In genomic region chr11:95006038-95006437, GRCm38 (mm10) we compare ENCODE assay signal across 9 mouse cellular contexts. TPM values are rescaled to one million over a fixed set of nuclear protein-coding genes. Genes with fewer than 3 reads are reported as not detected.
DNase-seq lines count a peak whose midpoint lies in the region; ATAC-seq and TF ChIP-seq lines count a peak whose summit lies in the region.
"Had no signal": no experiment of that assay in that cellular context is flagged by ENCODE, and none has a peak within 500 bp of the region (broad histone marks: within the 10 kb centered on the region; RNA-seq: fewer than 3 reads in every experiment).

No protein-coding gene starts in this region.

- peaks cover 50% of the 10 kb centered on the region for H3K36me3 ChIP-seq in heart, embryonic 14.5 days (ENCODE audit: control insufficient read depth, insufficient read depth, low read length)
- peaks cover 62% of the 10 kb centered on the region for H3K36me3 ChIP-seq in G1E (replicated peaks)
- H3K36me3 ChIP-seq in forebrain, embryonic 12.5 days (replicated peaks): peaks cover 47% of the 10 kb centered on the region
- H3K36me3 ChIP-seq in liver, embryonic 12.5 days: peaks cover 49% of the 10 kb centered on the region

- WGBS in heart, embryonic 14.5 days: 31% methylated on average over 4 of the region's 4 CpGs
- 29% methylated on average over 4 of the region's 4 CpGs for WGBS in forebrain, embryonic 12.5 days
- WGBS in liver, embryonic 12.5 days (ENCODE audit: insufficient replicate concordance): 45% methylated on average over 4 of the region's 4 CpGs

- peak overlapping the region; percentile 25 to 29; a peak in 1 of 4 replicates for H3K27ac ChIP-seq in heart, embryonic 14.5 days (replicated peaks in 1 of 2; ENCODE audit: control insufficient read depth in 1 of 2, insufficient read depth in 1 of 2, low read depth in 2 of 2, low read length in 2 of 2)
- H3K27ac ChIP-seq in forebrain, embryonic 12.5 days: peak overlapping the region; percentile 80
- peak overlapping the region; percentile 100 for H3K27ac ChIP-seq in liver, embryonic 12.5 days

- no peak for DNase-seq in heart, adult 18-20 months
- no peak for DNase-seq in G1E (ENCODE audit: low spot score)
- no peak for DNase-seq in frontal cortex, postnatal 36 days (ENCODE audit: low spot score in 2 of 2)
- no peak for DNase-seq in right cerebral cortex, adult 2 months (ENCODE audit: low spot score in 2 of 2)
- no peak for DNase-seq in kidney, postnatal 14 days

- no peaks in the 10 kb centered on the region for H3K9me3 ChIP-seq in heart, embryonic 14.5 days (ENCODE audit: control insufficient read depth, low read length)
- no peaks in the 10 kb centered on the region for H3K9me3 ChIP-seq in G1E (replicated peaks)
- no peaks in the 10 kb centered on the region for H3K9me3 ChIP-seq in forebrain, embryonic 12.5 days
- H3K9me3 ChIP-seq in liver, embryonic 12.5 days (replicated peaks): no peaks in the 10 kb centered on the region

- H3K9ac ChIP-seq in heart, embryonic 14.5 days (ENCODE audit: low read length): peak overlapping the region; percentile 71
- peak overlapping the region; percentile 65; the same call in 1 of the 2 replicates for H3K9ac ChIP-seq in forebrain, embryonic 12.5 days
- H3K9ac ChIP-seq in liver, embryonic 12.5 days: peak overlapping the region; percentile 69

- H3K27me3 ChIP-seq in heart, embryonic 14.5 days (ENCODE audit: control insufficient read depth, insufficient read depth, low read length): no peaks in the 10 kb centered on the region
- H3K27me3 ChIP-seq in G1E (ENCODE audit: insufficient read depth, low read length): no peaks in the 10 kb centered on the region
- H3K27me3 ChIP-seq in forebrain, embryonic 12.5 days: no peaks in the 10 kb centered on the region
- peaks cover 2% of the 10 kb centered on the region; the same call in 1 of the 2 replicates for H3K27me3 ChIP-seq in liver, embryonic 12.5 days (replicated peaks)

- H3K4me3 ChIP-seq in heart, embryonic 14.5 days (ENCODE audit: control insufficient read depth in 1 of 2, insufficient read depth in 1 of 2, low read depth in 1 of 2, low read length in 2 of 2): peak overlapping the region; percentile 12 to 40; a peak in 3 of 4 replicates
- H3K4me3 ChIP-seq in G1E (ENCODE audit: low read depth, low read length): peak overlapping the region; percentile 56; the same call in 1 of the 2 replicates
- 0 out of 2 replicates have a peak overlapping the region, but pooled peaks have one; percentile 41 for H3K4me3 ChIP-seq in forebrain, embryonic 12.5 days (replicated peaks)
- peak overlapping the region; percentile 57 for H3K4me3 ChIP-seq in liver, embryonic 12.5 days

- peaks cover 25 to 38% of the 10 kb centered on the region in 2 experiments for H3K4me1 ChIP-seq in heart, embryonic 14.5 days (ENCODE audit: control insufficient read depth in 2 of 2, insufficient read depth in 2 of 2, low read length in 2 of 2)
- H3K4me1 ChIP-seq in G1E (ENCODE audit: insufficient read depth, low read depth, low read length): peaks cover 88% of the 10 kb centered on the region
- H3K4me1 ChIP-seq in forebrain, embryonic 12.5 days: peaks cover 48% of the 10 kb centered on the region
- peaks cover 84% of the 10 kb centered on the region for H3K4me1 ChIP-seq in liver, embryonic 12.5 days

- no peak for ATAC-seq in heart, embryonic 14.5 days (ENCODE audit: insufficient number of reproducible peaks, insufficient read depth, low FRiP score, low read depth)
- ATAC-seq in G1E (ENCODE audit: extremely low read depth, insufficient number of reproducible peaks, low FRiP score, poor library complexity, severe bottlenecking): no peak
- ATAC-seq in forebrain, embryonic 12.5 days (ENCODE audit: low FRiP score): no peak
- no peak for ATAC-seq in liver, embryonic 12.5 days

- no peak for TF ChIP-seq CTCF in G1E (IDR thresholded peaks at IDR 0.05; ENCODE audit: low read depth, low read length)

- peak overlapping the region; percentile 72 for H3K4me2 ChIP-seq in heart, embryonic 14.5 days (ENCODE audit: low read length)
- H3K4me2 ChIP-seq in forebrain, embryonic 12.5 days: peak overlapping the region; percentile 71
- H3K4me2 ChIP-seq in liver, embryonic 12.5 days: peak overlapping the region; percentile 76

RNA-seq across cellular contexts. Expression of gene Samd14, which starts 3.6 kb away (rescaled TPM):
- 8.5 and 10.1 TPM in 2 replicates for polyA plus RNA-seq in heart, embryonic 14.5 days (2014; fragmentation: Nextera tagmentation; extraction: Ambion mirVana)
- 1 to 10 TPM; 1.1 to 1.9 TPM for total RNA-seq in heart, adult 18-20 months (2021)
- total RNA-seq in G1E (2014; fragmentation: Nextera tagmentation) (71.8 and 84.9 TPM in 2 replicates), G1E (2017) (26.1 and 30.0 TPM in 2 replicates)
- polyA plus RNA-seq in G1E (2012): 356 and 518 TPM in 2 replicates
- polyA plus RNA-seq in forebrain, embryonic 12.5 days (2016; fragmentation: Nextera tagmentation; extraction: Ambion mirVana): 80.5 and 86.7 TPM in 2 replicates
- polyA plus RNA-seq in liver, embryonic 12.5 days (2016; fragmentation: Nextera tagmentation; extraction: Ambion mirVana): 53.8 and 56.7 TPM in 2 replicates

RNA-seq across cellular contexts. Expression of gene Ppp1r9b, which starts 15.2 kb away (rescaled TPM):
- polyA plus RNA-seq in heart, embryonic 14.5 days (2014; fragmentation: Nextera tagmentation; extraction: Ambion mirVana): 8.1 and 8.6 TPM in 2 replicates
- total RNA-seq in heart, adult 18-20 months (2021): 10 to 100 TPM; 44.8 to 47.2 TPM
- 87.8 and 117 TPM in 2 replicates for total RNA-seq in G1E (2014; fragmentation: Nextera tagmentation)
- 68.2 and 83.2 TPM in 2 replicates for total RNA-seq in G1E (2017)
- polyA plus RNA-seq in G1E (2012): 207 and 233 TPM in 2 replicates
- polyA plus RNA-seq in forebrain, embryonic 12.5 days (2016; fragmentation: Nextera tagmentation; extraction: Ambion mirVana): 16.6 and 17.7 TPM in 2 replicates
- 13.4 and 14.1 TPM in 2 replicates for polyA plus RNA-seq in liver, embryonic 12.5 days (2016; fragmentation: Nextera tagmentation; extraction: Ambion mirVana)

RNA-seq across cellular contexts. Expression of gene Sgca, which starts 29.9 kb away (rescaled TPM):
- polyA plus RNA-seq in heart, embryonic 14.5 days (2014; fragmentation: Nextera tagmentation; extraction: Ambion mirVana): 34.6 and 36.7 TPM in 2 replicates
- 100 to 1,000 TPM; 182 to 184 TPM for total RNA-seq in heart, adult 18-20 months (2021)
- total RNA-seq in G1E (2014; fragmentation: Nextera tagmentation) (not detected in 2 replicates), G1E (2017) (0.06 and 0.87 TPM in 2 replicates)
- polyA plus RNA-seq in G1E (2012): not detected in 2 replicates
- polyA plus RNA-seq in forebrain, embryonic 12.5 days (2016; fragmentation: Nextera tagmentation; extraction: Ambion mirVana): not detected in 2 replicates
- 0.17 TPM in 1 of 2 replicates, not detected in the other for polyA plus RNA-seq in liver, embryonic 12.5 days (2016; fragmentation: Nextera tagmentation; extraction: Ambion mirVana)
- total RNA-seq: ES-E14 had no signal

RNA-seq across cellular contexts. Expression of gene Pdk2, which starts 35.1 kb away (rescaled TPM):
- 112 and 113 TPM in 2 replicates for polyA plus RNA-seq in heart, embryonic 14.5 days (2014; fragmentation: Nextera tagmentation; extraction: Ambion mirVana)
- 100 to 1,000 TPM; 421 to 452 TPM for total RNA-seq in heart, adult 18-20 months (2021)
- 40.3 and 46.1 TPM in 2 replicates for total RNA-seq in G1E (2014; fragmentation: Nextera tagmentation)
- 3.7 and 3.9 TPM in 2 replicates for total RNA-seq in G1E (2017)
- 33.7 and 37.8 TPM in 2 replicates for polyA plus RNA-seq in G1E (2012)
- polyA plus RNA-seq in forebrain, embryonic 12.5 days (2016; fragmentation: Nextera tagmentation; extraction: Ambion mirVana): 17.3 and 19.4 TPM in 2 replicates
- 10.0 and 11.0 TPM in 2 replicates for polyA plus RNA-seq in liver, embryonic 12.5 days (2016; fragmentation: Nextera tagmentation; extraction: Ambion mirVana)

RNA-seq across cellular contexts. Expression of gene Hils1, which starts 38.6 kb away (rescaled TPM):
- polyA plus RNA-seq in heart, embryonic 14.5 days (2014; fragmentation: Nextera tagmentation; extraction: Ambion mirVana): 0.24 TPM in 2 replicates
- total RNA-seq in heart, adult 18-20 months (2021): not detected
- total RNA-seq in G1E (2014; fragmentation: Nextera tagmentation) (not detected in 2 replicates), G1E (2017) (not detected in 2 replicates)
- not detected in 2 replicates for polyA plus RNA-seq in G1E (2012)
- polyA plus RNA-seq in forebrain, embryonic 12.5 days (2016; fragmentation: Nextera tagmentation; extraction: Ambion mirVana): not detected in 2 replicates
- polyA plus RNA-seq in liver, embryonic 12.5 days (2016; fragmentation: Nextera tagmentation; extraction: Ambion mirVana): not detected in 2 replicates
- total RNA-seq: ES-E14 had no signal

Comparison
In these comparisons a context has a peak if more than half of its experiments do, and no peak if none do; other contexts are left out.
1. H3K27ac ChIP-seq: peak in every context shown above with its lines; median percentile 100 in liver, embryonic 12.5 days; 80 in forebrain, embryonic 12.5 days; 27 in heart, embryonic 14.5 days.
2. RNA of gene Ppp1r9b, which starts 15.2 kb away (polyA plus RNA-seq): 207 to 233 TPM in G1E; 16.6 to 17.7 TPM in forebrain, embryonic 12.5 days, 13.4 to 14.1 TPM in liver, embryonic 12.5 days and 8.1 to 8.6 TPM in heart, embryonic 14.5 days; every median in the first group is over 10 times any median in the second.
3. RNA of gene Sgca, which starts 29.9 kb away (polyA plus RNA-seq): 34.6 to 36.7 TPM in heart, embryonic 14.5 days; 0.17 TPM in liver, embryonic 12.5 days, not detected in G1E and not detected in forebrain, embryonic 12.5 days; every median in the first group is over 10 times any median in the second.
4. Peak in every context shown above with its lines, with median percentiles within 50 percentile points of each other: H3K4me2 ChIP-seq, H3K4me3 ChIP-seq and H3K9ac ChIP-seq.